Mouse (Mus musculus) embryonic fibroblast, embryonic 13.5 days (primary cell): ENCODE measurements around the gene Rex1bd.

Experiments
- CTCF ChIP-seq: IDR thresholded peaks from 2 replicates; pipeline ENCODE4 v1.5.1; 2011; ENCODE audit warnings: mild to moderate bottlenecking, control low read depth, low read length, moderate library complexity, borderline replicate concordance; ENCODE audit not compliant: insufficient read depth
- POLR2A ChIP-seq: IDR thresholded peaks from 2 replicates; pipeline ENCODE4 v1.6.1; 2011; ENCODE audit warnings: low read depth, mild to moderate bottlenecking, control low read depth, low read length, moderate library complexity

DNA sequence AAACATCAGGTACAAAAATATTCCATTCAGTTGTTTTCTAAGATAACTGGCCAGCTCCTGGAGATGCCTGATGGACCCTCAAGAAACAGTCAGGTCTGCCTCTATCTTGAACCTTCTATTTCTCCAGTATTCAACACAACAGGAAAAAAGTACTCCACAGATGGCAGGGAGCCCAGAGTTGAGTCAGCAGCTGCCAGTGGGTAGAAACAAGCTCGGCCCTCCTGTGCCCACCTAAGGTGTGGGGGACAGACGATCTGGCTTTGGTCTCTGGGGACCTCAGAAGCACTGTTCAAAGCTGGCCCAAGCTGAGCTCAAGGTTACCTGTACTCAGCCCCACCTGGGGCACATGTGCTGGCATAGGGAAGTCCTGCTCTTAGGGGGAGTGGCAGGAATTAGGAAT is 6.9 kb upstream of the Rex1bd start:
- TF ChIP-seq CTCF (no peak), POLR2A (no peak)
